Mouse (Mus musculus) frontal cortex, adult (tissue): ENCODE data around the gene Fam129a.
A peak's percentile ranks its signal among the peaks of the same experiment; 100 is the strongest.

Experiments
- ATAC-seq: cut with Nextera tagmentation; 2 replicates; pipeline ENCODE4 v1.9.2; 2017; ENCODE audit warnings: mild to moderate bottlenecking, moderate library complexity, mixed read lengths; ENCODE audit not compliant: low TSS enrichment

Fam129a gene

GRCm38 (mm10) chr1:151570981-151571837, at the start of gene Fam129a:
Gene Fam129a, plus strand, starts transcription at chr1:151571186.
- ATAC-seq, result peak; percentile 84

DNA sequence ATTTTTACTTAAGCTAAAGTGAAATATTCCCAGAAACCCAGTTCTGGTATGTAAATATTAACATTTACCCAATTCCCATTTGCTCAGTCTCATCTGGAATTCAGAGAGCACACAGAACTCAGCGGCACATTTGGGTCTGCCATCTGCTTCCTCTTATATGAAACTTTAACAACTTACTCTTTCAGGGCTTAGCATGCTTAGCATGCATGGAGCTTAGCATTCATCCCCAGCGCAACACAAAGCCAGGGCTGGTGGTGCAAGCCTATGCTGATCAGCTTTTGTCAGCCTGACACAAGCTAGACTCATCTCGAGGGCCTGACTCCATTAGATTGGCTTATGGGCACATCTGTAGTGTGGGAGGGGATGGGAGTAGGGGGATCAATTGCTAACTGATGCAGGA, 44.3 kb upstream of the Fam129a start:
- peak; percentile 97 for ATAC-seq

DNA sequence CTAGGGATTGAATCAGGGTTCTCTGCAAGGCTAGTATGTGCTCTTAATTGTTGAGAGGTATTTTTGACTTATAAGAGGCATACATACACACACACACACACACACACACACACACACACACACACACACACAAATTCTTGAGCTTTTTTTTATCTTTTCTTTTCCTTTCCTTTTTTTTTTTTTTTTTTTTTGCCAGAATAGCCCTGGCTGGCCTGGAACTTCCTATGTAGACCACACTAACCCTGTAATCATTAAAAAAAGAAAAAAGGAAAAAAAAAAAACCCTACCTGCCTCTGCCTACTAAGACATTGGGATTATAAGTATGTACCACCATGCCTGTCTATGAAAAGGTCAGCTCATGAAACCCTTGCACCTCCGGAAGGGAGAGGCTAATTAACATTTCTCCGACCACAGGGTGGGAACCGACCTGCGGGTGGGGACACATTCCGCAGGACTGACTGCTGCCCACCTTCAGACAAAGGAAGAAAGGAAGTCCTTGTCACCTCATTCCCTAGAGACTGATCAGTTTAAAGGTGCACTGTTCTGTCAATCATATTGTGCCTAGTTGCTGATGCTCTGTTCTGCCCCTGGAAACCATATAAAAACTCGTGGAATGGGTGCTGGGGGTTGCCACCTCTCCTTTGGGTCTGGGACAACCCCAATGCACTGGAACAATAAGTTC, 27.0 kb upstream of the Fam129a start:
- no peak for ATAC-seq

DNA sequence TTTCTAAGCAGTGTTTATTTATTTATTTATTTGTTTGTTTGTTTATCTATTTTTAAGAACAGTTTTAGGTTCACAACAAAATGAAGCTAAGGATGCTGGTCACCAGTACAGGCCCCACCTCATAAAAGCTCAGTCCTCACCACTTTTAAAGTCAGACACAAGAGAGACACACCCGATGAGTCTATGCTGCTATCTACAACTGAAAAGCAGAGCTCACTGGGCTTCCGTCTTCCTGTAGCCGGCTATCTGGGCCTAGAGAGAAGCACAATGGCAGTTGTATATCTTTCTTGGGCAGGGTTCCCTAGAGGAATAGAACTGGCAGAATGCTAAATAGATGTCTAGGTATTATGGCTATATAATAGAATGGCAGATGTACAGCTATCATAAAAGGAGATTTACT, 26.4 kb upstream of the Fam129a start:
- ATAC-seq, result no peak

DNA sequence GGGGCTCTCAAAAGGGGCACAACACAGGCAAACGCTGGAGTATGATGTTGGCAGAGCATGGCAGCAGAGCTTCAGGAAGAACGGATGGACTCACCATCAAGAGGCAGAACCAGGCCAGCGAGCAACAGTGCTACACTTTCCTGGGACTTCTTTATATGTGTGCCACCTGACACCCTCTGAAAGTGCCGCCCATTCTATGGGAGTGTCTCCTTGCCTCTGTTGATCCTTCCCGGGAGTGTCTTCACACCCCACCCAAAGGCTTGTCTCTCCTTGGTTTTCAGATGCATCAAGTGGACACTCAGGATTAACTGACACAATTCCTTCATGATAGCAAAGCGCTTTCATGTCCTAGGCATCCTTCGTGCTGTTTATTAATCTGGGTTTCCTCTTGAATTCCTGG, 25.4 kb upstream of the Fam129a start:
- ATAC-seq, result no peak

DNA sequence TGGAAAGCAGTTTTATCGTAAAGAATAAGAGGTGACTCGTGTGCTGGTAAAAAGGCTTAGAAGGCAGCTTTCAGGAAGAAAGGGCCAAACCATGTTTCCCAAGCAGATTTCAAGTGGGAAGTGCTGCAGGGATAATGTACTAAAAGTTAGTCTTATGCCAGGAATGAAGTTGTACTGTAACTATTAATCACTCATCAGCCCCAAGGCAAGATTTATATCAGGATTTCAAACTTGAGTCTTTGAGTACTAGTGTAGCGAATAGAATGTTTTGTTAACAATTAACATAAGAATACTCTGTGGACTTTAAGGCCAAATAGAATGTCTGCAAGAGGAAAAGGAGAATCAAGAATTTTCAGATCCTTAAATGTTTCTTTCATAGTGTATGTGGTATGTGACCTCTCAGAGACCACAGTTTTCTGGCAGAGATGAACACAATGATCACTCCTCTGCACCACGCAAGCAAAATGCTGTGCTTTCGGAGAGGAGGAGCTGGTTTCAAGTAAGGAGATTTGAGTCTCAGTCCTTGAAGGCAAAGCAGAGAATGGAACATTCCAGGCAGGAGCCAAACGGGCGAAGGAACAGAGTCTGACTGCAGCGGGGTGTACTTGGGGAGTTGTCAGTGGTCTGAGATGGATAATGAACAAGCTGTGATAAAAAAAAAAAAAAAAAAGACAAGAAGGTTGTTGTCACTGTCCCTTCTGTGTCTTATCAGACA, 21.9 kb upstream of the Fam129a start:
- ATAC-seq, result no peak

GRCm38 (mm10) chr1:151549794-151550193, 21.2 kb upstream of the Fam129a start:
- ATAC-seq, result no peak

DNA sequence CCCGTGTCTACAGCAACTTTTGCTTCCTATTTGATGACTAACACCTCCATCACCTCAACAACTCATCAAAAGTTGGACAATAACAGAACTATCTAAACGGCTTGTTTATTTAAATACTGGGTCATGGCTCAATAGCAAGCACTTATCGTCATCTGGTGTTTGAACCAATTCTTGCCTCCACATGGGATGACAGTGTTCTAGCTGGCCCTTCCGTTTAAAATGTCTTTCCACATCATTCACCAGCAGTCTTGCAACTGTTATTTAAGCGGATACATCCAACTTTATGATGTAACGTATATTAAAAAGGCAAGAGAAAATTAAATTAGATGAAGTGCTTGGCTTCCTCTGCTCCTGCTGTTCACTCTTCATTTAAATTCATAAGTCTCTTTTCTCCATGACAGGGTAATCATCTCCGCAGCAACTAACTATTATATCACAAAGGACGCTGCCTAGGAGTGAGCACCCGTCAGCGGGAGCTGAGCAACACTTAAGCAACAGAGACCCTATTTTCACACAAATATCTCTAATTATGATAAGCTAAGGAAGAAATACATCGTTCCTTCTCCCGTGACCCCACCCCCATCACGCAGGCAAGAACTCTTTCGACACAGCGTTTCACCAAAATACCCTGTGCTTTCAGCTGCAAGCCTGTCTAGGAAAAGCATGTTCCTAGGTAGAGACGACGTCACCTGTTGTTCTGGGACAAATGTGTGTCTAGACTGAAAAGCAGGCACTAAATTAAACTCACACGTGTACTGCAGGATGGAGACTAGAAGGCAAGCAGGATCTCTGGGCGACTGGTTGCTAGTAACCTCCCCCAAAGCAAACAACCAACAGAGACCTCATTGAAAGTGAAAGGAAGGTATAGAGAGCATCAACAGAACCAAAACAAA, 20.2 kb upstream of the Fam129a start:
- ATAC-seq, result peak; percentile 67

GRCm38 (mm10) chr1:151560536-151560935, 10.4 kb upstream of the Fam129a start:
- no peak for ATAC-seq

DNA sequence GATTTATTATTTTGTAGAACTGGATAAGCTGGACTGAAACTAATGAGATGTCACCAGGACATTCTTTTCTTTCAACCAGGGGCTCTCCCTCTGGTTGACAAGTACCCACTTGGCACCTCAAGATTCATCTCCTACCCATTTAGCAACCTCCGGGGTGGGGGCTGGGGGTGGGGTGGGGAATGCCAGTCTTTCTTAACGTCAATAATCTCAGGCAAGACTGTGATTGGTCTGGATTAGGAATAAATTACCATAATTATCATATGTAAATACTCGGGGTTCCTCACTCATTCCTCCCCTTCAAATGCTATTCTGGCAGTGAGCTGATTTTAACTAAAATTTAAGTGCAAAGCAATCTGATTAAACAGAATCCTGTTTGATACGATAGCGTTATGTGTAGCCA, 7.6 kb upstream of the Fam129a start:
- no peak for ATAC-seq

DNA sequence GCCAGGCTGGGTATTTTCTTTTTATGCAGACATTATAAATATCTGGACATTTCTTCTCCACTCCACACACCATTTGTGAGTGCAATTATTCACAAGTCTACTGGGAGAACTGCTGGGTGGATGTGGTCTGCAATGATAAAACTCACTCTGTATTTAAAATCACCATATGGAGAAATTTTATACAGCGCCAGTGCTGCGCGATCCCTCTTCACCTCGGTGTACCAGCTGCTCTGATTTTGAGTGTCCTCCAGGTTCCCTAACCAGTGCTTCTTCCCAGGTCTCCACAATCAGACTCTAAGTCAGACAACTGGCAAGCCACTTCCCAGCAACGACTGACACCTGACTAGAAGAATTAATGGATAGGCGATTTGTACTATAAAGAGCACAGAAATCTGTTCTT, 7.1 kb upstream of the Fam129a start:
- peak; percentile 27; the same call in 1 of the 2 replicates for ATAC-seq

- peak; percentile 100 for ATAC-seq
Observed at GRCm38 (mm10) chr1:151564377-151564776, 6.6 kb upstream of the Fam129a start.

GRCm38 (mm10) chr1:151568682-151569081, 2.3 kb upstream of the Fam129a start:
- no peak for ATAC-seq

GRCm38 (mm10) chr1:151571838-151572578, 1.0 kb downstream of the Fam129a start:
- ATAC-seq, result no peak

DNA sequence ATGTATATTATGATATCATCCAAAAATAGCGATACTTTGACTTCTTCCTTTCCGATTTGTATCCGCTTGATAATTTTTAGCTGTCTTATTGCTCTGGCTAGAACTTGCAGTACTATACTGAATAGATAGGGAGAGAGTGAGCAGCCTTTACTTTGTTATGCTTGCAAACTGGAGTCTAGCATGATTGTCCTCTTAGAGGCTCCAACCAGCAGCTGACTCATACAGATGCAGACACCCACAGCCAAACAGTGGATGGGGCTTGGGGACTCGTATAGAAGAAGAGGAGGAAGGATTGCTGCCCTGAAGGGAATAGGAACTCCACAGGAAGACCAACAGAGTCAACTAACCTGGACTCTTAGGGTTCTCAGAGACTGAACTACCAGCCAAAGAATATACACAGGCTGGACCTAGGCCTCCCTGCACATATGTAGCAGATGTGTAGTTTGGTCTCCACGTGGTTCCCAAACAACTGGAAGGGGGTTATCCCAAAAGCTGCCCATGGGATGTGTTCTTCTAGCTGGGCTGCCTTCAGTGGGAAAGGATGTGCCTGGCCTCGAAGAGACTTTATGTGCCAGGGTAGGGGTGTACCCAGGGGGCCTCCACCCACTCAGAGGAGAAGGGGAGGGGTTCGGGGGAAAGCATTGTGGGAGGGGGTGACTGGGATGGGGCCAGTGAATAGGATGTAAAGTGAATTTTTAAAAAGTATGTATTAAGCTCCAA, 1.8 kb downstream of the Fam129a start:
- ATAC-seq, result peak; percentile 84

- ATAC-seq, result peak; percentile 91
Observed at GRCm38 (mm10) chr1:151580200-151580982, 9.4 kb downstream of the Fam129a start.

DNA sequence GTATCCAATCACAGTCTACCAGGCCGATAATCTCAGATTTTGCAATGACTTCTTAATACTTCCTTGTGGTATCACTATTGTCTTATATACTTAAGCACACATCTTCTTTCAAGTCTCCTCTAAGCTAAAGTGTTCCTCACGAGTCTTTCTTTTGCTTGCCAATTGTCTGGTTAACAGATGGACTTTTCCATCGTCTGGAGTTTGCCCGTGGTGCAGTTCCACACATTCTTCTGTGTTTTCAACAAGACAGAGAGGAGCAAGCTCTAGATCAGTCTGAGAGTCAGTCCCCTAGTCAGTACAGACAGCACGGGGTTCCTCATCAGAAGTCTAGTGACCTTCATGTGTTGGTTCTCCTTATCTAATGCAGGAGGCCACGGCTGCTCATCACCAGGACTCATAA, 10.5 kb downstream of the Fam129a start:
- peak; percentile 89 for ATAC-seq

DNA sequence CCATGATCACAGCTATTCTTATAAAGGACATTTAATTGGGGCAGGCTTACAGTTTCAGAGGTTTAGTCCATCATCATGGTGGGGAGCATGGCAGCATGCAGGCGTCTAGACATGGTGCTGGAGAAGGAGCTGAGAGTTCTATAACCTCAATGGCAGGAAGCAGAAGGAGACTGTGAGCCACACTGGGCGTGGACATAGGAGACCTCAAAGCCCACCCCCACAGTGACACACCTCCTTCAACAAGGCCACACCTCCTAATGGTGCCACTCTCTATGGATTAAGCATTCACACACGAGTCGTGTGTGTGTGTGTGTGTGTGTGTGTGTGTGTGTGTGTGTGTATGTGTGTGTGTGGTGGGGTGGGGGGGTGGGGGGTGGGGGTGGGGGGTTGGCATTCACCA, 11.0 kb downstream of the Fam129a start:
- ATAC-seq, result no peak

DNA sequence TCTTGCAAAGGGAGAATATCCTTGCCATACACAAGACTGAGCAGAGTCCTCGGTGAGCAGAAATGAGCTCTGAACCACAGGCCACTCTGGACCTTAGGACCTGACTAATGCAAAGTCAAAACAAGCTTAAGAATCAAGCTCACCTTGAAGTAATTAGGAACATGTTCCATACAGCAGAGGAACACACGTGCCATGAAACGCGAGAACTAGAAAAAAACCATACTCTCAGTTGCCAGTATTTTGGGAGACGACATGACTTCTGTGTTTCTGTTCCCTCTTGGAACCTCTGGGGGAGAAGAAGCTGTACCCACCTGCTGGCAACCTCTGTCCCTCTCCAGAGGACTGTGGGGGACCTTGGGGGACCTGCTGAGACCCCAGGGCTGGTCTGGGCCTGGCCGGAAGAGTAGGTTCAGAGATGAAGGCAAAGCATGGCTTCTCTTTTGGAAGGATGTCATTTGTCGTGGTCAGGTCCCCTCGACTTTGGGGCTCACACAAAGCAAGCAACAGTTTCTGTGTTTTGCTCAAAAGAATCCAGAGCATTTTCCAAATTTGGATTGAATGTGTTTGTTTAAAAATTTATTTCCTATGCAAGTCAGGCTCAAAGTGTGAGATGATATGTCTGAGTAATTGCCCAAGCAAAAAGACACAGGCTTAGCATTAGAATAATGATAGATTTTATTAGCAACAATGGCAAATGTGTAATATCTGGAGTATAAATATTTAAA, 12.6 kb downstream of the Fam129a start:
- ATAC-seq, result no peak
